Mouse (Mus musculus): ENCODE measurements around the gene Epas1.

Epas1 gene

GRCm38 (mm10) chr17:86830893-86831292 is 77.4 kb downstream of the Epas1 start:
- DNase-seq, result no peak

GRCm38 (mm10) chr17:86832562-86833327 is 79.2 kb downstream of the Epas1 start:
- DNase-seq, result peak in 1 of 2 experiments; percentile 16

- no peak for DNase-seq
Observed at GRCm38 (mm10) chr17:86833945-86834344, 80.4 kb downstream of the Epas1 start.

GRCm38 (mm10) chr17:86839308-86839707 is 85.8 kb downstream of the Epas1 start:
- no peak for DNase-seq

- DNase-seq, result no peak
Observed at GRCm38 (mm10) chr17:86850700-86851337, 97.3 kb downstream of the Epas1 start.

- no peak for DNase-seq
Observed at GRCm38 (mm10) chr17:86851782-86852181, 98.3 kb downstream of the Epas1 start.

GRCm38 (mm10) chr17:86852591-86853031 is 99.1 kb downstream of the Epas1 start:
- DNase-seq, result no peak

- no peak for DNase-seq
Observed at GRCm38 (mm10) chr17:86870586-86870985, 117.1 kb downstream of the Epas1 start.

- no peak for DNase-seq
Observed at GRCm38 (mm10) chr17:86872643-86873042, 119.1 kb downstream of the Epas1 start.

GRCm38 (mm10) chr17:86876940-86877339 is 123.4 kb downstream of the Epas1 start:
- DNase-seq, result no peak

GRCm38 (mm10) chr17:86877747-86878146 is 124.2 kb downstream of the Epas1 start:
- no peak for DNase-seq

GRCm38 (mm10) chr17:86880056-86880455 is 126.6 kb downstream of the Epas1 start:
- no peak for DNase-seq

- DNase-seq, result no peak
Observed at GRCm38 (mm10) chr17:86880461-86881044, 127.1 kb downstream of the Epas1 start.
